Mouse (Mus musculus): ENCODE results near the gene Triap1.

- peak; percentile 31; the same call in 1 of the 2 replicates for TF ChIP-seq POLR2A (IDR thresholded peaks at IDR 0.05; ENCODE audit: low read depth, low read length)
- 0 out of 2 replicates have a peak, but pooled peaks have one; percentile 28 for TF ChIP-seq CTCF (IDR thresholded peaks at IDR 0.05; ENCODE audit: extremely low read depth, insufficient read length, insufficient replicate concordance, low read depth, low read length)
Measured at GRCm38 (mm10) chr5:115300035-115300744, 40.8 kb upstream of the Triap1 start.
